In genomic region chr11:49244595-49244930, GRCm38 (mm10) we compare ENCODE assay signal across 8 mouse cellular contexts. TPM values are rescaled to one million over a fixed set of nuclear protein-coding genes. Genes with fewer than 3 reads are reported as not detected.
DNase-seq lines count a peak whose midpoint lies in the region; ATAC-seq and TF ChIP-seq lines count a peak whose summit lies in the region.

No protein-coding gene starts in this region.

- DNase-seq in heart, embryonic 10.5 days (ENCODE audit: low spot score), result no peak
- DNase-seq in heart, postnatal 10 days, result no peak
- peak; percentile 77 for DNase-seq in 3T3-L1 (ENCODE audit: low read depth, low spot score)
- no peak for DNase-seq in liver, embryonic 11.5 days (ENCODE audit: low spot score)
- no peak for DNase-seq in right cerebral cortex, postnatal 14 days
- no peak for DNase-seq in spleen, postnatal 36 days (ENCODE audit: low spot score in 2 of 2)

- H3K27me3 ChIP-seq in heart, embryonic 10.5 days (ENCODE audit: insufficient read depth, poor library complexity, severe bottlenecking), result no peaks in the 10 kb centered on the region
- no peaks in the 10 kb centered on the region for H3K27me3 ChIP-seq in liver, embryonic 11.5 days (replicated peaks; ENCODE audit: control insufficient read depth, insufficient read depth, low read length)

- no peaks in the 10 kb centered on the region for H3K9me3 ChIP-seq in heart, embryonic 10.5 days
- H3K9me3 ChIP-seq in liver, embryonic 11.5 days (ENCODE audit: control insufficient read depth, low read length), result no peaks in the 10 kb centered on the region

- H3K9ac ChIP-seq in liver, embryonic 11.5 days (ENCODE audit: low read depth, low read length), result peak overlapping the region; percentile 66

- TF ChIP-seq POLR2A in embryonic fibroblast, embryonic 13.5 days (IDR thresholded peaks at IDR 0.05; ENCODE audit: low read depth, low read length), result 0 out of 2 replicates have a peak, but pooled peaks have one; percentile 30

- ATAC-seq in liver, embryonic 11.5 days (replicated peaks; ENCODE audit: low FRiP score), result no peak
- ATAC-seq in monocyte, adult 5-6 weeks (replicated peaks; ENCODE audit: insufficient number of reproducible peaks, low FRiP score, low TSS enrichment, poor library complexity, severe bottlenecking), result no peak

- no peaks in the 10 kb centered on the region for H3K36me3 ChIP-seq in heart, embryonic 10.5 days
- no peaks in the 10 kb centered on the region for H3K36me3 ChIP-seq in liver, embryonic 11.5 days (ENCODE audit: control insufficient read depth, insufficient read depth, low read length)

- intact Hi-C loops in heart, postnatal 10 days (cut with DNase I), result no loop called here

- peaks cover 42% of the 10 kb centered on the region for H3K4me1 ChIP-seq in heart, embryonic 10.5 days
- H3K4me1 ChIP-seq in embryonic fibroblast, embryonic 13.5 days (ENCODE audit: control insufficient read depth, insufficient read depth, low read length), result peaks cover 17% of the 10 kb centered on the region
- H3K4me1 ChIP-seq in liver, embryonic 11.5 days (replicated peaks; ENCODE audit: control insufficient read depth, insufficient read depth, low read length), result peaks cover 52% of the 10 kb centered on the region

- peak overlapping the region; percentile 86 for H3K4me2 ChIP-seq in liver, embryonic 11.5 days

- H3K27ac ChIP-seq in heart, embryonic 10.5 days, result peak overlapping the region; percentile 92
- H3K27ac ChIP-seq in embryonic fibroblast, embryonic 13.5 days (ENCODE audit: insufficient read depth, low read length), result peak overlapping the region; percentile 79
- H3K27ac ChIP-seq in liver, embryonic 11.5 days (ENCODE audit: low read depth, low read length), result peak overlapping the region; percentile 86

- peak overlapping the region; percentile 66 for H3K4me3 ChIP-seq in heart, embryonic 10.5 days
- H3K4me3 ChIP-seq in embryonic fibroblast, embryonic 13.5 days (ENCODE audit: insufficient read depth, low read length), result peak overlapping the region; percentile 64
- H3K4me3 ChIP-seq in liver, embryonic 11.5 days (ENCODE audit: low read depth, low read length), result peak overlapping the region; percentile 59

- WGBS in heart, embryonic 10.5 days, result 0% methylated on average over 4 of the region's 4 CpGs
- WGBS in liver, embryonic 11.5 days, result 4% methylated on average over 4 of the region's 4 CpGs

- no peak for TF ChIP-seq CTCF in embryonic fibroblast, embryonic 13.5 days (IDR thresholded peaks at IDR 0.05; ENCODE audit: borderline replicate concordance, insufficient read depth, low read length)

RNA-seq across cellular contexts. Expression of gene Mgat1, which starts 0.6 kb away (rescaled TPM):
- polyA plus RNA-seq in heart, embryonic 10.5 days (2016; fragmentation: Nextera tagmentation; extraction: Ambion mirVana), result 41.1 and 46.9 TPM in 2 replicates
- 10 to 100 TPM; 84.4 to 86.9 TPM for total RNA-seq in heart, postnatal 10 days (2021)
- polyA plus RNA-seq in embryonic fibroblast, embryonic 13.5 days (2011; ENCODE audit: insufficient read length, low read depth, missing spikeins), result 79.0 and 92.6 TPM in 2 replicates
- 41.7 and 43.3 TPM in 2 replicates for polyA plus RNA-seq in liver, embryonic 11.5 days (2014; fragmentation: Nextera tagmentation; extraction: Ambion mirVana)
- 58.6 to 80.8 TPM (median 72.0 TPM) in 3 replicates for total RNA-seq in monocyte, adult 5-6 weeks (2017)

RNA-seq across cellular contexts. Expression of gene Olfr1393, which starts 33.5 kb away (rescaled TPM):
- polyA plus RNA-seq in heart, embryonic 10.5 days (2016; fragmentation: Nextera tagmentation; extraction: Ambion mirVana), result not detected in 2 replicates
- total RNA-seq in heart, postnatal 10 days (2021), result under 1 TPM; 0.17 to 0.35 TPM
- 0.23 TPM in 1 of 2 replicates, not detected in the other for polyA plus RNA-seq in embryonic fibroblast, embryonic 13.5 days (2011; ENCODE audit: insufficient read length, low read depth, missing spikeins)
- 0.13 TPM in 1 of 2 replicates, not detected in the other for polyA plus RNA-seq in liver, embryonic 11.5 days (2014; fragmentation: Nextera tagmentation; extraction: Ambion mirVana)
- total RNA-seq in monocyte, adult 5-6 weeks (2017), result 2.0 TPM in 1 of 3 replicates, not detected in the others

RNA-seq across cellular contexts. Expression of gene Olfr1392, which starts 40.5 kb away (rescaled TPM):
- not detected in 2 replicates for polyA plus RNA-seq in heart, embryonic 10.5 days (2016; fragmentation: Nextera tagmentation; extraction: Ambion mirVana)
- total RNA-seq in heart, postnatal 10 days (2021), result not detected
- not detected in 2 replicates for polyA plus RNA-seq in embryonic fibroblast, embryonic 13.5 days (2011; ENCODE audit: insufficient read length, low read depth, missing spikeins)
- polyA plus RNA-seq in liver, embryonic 11.5 days (2014; fragmentation: Nextera tagmentation; extraction: Ambion mirVana), result not detected in 2 replicates
- not detected in 3 replicates for total RNA-seq in monocyte, adult 5-6 weeks (2017)

RNA-seq across cellular contexts. Expression of gene Zfp62, which starts 41.5 kb away (rescaled TPM):
- 32.8 and 34.6 TPM in 2 replicates for polyA plus RNA-seq in heart, embryonic 10.5 days (2016; fragmentation: Nextera tagmentation; extraction: Ambion mirVana)
- 10 to 100 TPM; 30.0 to 39.8 TPM for total RNA-seq in heart, postnatal 10 days (2021)
- polyA plus RNA-seq in embryonic fibroblast, embryonic 13.5 days (2011; ENCODE audit: insufficient read length, low read depth, missing spikeins), result 48.0 and 66.0 TPM in 2 replicates
- 30.9 and 32.2 TPM in 2 replicates for polyA plus RNA-seq in liver, embryonic 11.5 days (2014; fragmentation: Nextera tagmentation; extraction: Ambion mirVana)
- 96.4 to 134 TPM (median 134 TPM) in 3 replicates for total RNA-seq in monocyte, adult 5-6 weeks (2017)

RNA-seq across cellular contexts. Expression of gene Btnl9, which starts 57.6 kb away (rescaled TPM):
- 0.11 and 0.23 TPM in 2 replicates for polyA plus RNA-seq in heart, embryonic 10.5 days (2016; fragmentation: Nextera tagmentation; extraction: Ambion mirVana)
- total RNA-seq in heart, postnatal 10 days (2021), result 10 to 100 TPM; 59.3 to 60.3 TPM
- not detected in 2 replicates for polyA plus RNA-seq in embryonic fibroblast, embryonic 13.5 days (2011; ENCODE audit: insufficient read length, low read depth, missing spikeins)
- polyA plus RNA-seq in liver, embryonic 11.5 days (2014; fragmentation: Nextera tagmentation; extraction: Ambion mirVana), result 2.0 and 2.2 TPM in 2 replicates
- 0.75 to 2.2 TPM (median 0.78 TPM) in 3 replicates for total RNA-seq in monocyte, adult 5-6 weeks (2017)
